Mouse (Mus musculus): ENCODE results near the gene Arhgap23.

Gene Arhgap23

DNA sequence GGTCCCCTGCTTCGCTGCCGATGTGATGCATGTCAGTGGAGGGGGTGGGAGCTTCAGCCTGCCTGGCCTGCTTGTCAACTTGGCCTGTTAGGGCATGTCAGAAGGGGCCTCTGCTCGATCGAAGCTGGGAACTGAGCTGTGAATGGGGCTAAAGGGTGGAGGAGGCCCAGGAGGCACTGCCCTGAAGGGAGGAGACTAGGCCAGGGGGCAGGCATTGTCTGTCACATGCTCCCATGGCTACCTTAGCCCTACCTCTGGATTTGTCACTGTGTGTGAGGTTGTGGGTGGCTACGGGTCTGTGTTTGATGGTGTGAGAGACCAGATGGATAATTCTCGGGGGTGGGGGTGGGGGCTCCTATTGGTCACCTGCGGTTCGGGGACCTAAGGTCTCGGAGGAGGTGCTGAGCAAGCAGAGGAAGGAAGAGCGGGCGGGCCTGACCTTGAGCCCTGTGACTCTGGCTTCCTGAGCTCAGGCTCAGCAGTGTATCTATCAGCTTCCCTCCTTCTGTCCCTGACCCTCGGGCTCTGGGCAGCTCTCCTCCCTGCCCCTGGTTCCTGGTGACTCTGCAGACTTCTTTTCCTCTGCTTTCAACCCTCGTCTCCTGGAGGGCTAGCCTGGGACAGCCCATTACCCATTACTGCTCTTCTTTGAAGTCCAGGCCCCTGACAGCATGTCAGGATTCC is 20.6 kb downstream of the Arhgap23 start:
- DNase-seq: no peak

DNA sequence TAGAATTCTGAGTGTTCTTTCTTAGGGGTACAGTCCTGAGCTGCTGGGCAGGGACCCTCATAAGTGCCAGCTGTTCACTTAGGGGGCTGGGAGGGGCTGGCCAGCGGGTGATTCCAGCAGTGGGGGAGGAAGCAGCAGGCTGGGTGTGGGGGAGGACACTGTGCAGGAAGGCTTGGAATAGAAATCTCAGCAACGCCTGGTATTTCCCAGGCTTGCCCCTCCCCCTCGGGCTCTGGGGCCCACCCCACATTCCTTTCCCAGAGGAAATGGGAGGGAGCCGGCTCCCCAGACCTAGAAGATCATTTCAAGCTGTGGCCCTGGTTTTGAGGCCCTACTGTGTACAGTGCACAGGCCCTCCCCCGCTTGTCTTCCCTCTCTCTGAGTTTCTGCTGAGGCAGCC is 22.4 kb downstream of the Arhgap23 start:
- no peak for DNase-seq

DNA sequence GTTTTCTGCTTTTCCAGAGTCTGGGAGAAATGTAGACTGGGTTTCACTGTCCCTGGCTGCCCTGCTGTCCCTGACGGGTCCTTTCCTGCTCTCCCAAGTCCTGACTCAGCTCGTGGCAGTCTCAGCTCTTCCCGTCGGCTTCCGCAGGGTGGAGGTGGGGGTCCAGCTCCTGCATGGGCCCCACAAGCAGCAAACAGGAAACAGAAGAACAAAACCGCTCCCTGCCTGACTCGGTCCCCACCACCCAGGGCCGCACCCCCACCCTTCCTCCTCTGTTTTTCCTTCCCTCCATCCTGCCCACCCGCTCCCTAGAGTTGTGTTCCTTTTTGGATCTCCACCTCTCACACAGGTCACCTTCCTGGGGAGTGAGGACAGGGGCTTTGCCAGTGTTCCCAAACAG is 23.5 kb downstream of the Arhgap23 start:
- no peak for DNase-seq

- DNase-seq: no peak
These were observed 24.6 kb downstream of the Arhgap23 start for GRCm38 (mm10) chr11:97439935-97440334.

- DNase-seq: no peak
These were observed 25.1 kb downstream of the Arhgap23 start for GRCm38 (mm10) chr11:97440441-97440881.

DNA sequence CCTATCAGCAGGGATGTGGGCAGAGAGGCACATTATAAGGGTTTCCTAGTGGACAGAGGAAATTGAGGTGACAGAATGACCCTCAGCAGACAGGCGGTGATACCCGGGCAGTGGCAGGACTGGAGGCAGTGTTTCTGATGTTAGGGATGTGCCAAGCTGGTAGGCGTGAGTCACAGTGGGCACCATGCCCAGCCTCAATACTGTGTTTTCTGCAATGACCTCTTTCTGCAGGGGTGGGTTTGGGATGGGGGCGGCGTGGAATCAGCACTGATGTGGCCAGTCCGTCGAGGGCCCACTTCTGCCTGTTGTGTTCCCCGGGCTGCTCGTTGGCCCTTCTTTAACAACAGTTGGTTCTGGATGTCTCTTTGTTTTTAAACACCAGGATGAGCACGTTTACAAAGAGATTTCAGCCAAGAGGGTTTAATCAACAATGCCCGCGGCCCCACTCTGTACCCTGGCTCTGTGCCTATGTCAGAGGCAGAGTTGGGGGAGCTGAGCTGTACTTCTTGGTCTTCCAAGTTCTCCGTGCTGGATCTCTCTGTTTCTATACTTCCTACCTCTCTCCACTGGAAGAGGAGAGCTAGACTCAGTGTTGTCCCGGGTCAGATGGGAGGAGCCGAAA is 25.8 kb downstream of the Arhgap23 start:
- peak; percentile 46 for DNase-seq

GRCm38 (mm10) chr11:97441658-97442125 is 26.4 kb downstream of the Arhgap23 start:
- no peak for DNase-seq

- DNase-seq: no peak
These were observed 27.8 kb downstream of the Arhgap23 start for GRCm38 (mm10) chr11:97442891-97443675.

GRCm38 (mm10) chr11:97445596-97445995 is 30.3 kb downstream of the Arhgap23 start:
- no peak for DNase-seq

DNA sequence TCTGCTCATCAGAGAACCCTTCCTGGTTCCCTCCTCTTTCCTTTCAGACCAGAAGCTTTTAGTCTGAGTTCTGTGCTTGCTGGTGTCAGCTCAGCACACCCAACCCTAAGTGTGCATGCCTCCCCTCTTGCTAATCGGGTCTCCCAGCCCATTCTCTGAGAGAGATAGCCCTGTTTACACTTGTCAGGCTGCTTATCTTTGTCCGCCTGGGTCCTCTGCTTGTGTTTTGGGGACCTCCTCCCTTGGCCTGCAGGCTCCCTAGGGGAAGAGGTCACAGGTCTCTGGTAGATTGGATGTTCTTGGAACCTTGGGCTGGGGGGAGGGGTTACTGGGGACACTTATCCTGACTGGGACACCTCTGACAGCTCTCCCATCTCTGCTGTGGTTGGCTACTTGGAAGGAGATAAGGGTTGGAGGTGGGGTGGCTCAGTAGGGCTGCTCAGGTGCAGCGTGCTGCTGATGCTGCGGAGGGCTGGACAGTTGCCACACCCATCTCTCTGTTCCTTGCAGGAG is 30.7 kb downstream of the Arhgap23 start:
- DNase-seq: no peak

DNA sequence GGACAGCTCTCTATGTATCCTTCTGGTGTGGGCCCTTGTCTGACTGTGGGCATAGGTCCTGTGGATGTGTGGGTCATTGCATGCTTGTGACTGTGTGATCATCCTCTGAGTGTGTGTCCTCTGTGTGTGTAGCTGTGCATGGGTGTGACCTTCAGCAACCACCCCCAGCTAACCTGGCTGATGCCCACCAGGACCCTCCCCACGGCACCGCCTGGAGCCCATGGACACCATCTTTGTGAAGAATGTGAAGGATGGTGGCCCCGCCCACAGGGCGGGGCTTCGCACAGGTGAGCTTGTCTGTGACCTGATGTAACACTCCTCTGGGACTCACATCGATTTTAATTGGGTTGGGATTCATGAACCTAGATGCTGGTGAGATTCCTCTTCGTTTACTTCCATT is 32.6 kb downstream of the Arhgap23 start:
- DNase-seq: no peak

DNA sequence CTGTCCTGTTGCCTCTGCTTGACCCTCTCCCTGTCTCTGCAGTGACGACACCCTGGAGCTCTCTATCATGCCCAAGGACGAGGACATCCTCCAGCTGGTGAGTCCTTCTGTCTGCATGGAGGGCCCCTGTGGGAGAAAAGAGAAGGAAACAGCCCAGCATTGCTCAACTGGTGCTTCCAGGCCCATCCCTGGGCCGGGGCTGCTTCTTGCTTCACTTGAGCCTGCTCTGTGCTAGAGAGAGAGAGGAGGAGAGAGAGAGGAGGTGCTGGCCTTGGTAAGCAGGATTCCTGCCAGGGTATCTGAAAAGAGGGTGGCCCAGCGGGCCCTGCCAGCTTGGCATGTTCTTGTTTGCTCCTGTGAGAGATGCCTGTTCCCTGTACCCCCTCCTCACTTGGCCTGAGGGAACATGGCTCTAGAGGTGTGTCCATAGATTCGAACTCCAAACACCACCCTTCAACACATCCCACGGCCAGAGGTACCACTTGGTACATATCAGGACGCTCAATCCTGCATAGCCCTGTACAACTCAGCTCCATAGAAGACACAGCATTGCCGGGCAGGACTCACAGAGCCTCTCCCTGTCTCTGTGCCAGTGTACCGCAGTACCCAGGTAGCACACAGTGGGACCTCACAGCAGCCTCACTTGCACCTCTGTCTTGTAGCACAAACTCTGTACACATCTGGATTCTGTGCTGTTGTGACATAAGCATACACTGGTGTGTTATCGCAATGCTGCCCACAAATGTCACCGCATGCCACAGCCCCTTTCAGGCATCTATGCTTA is 33.5 kb downstream of the Arhgap23 start:
- no peak for DNase-seq

DNA sequence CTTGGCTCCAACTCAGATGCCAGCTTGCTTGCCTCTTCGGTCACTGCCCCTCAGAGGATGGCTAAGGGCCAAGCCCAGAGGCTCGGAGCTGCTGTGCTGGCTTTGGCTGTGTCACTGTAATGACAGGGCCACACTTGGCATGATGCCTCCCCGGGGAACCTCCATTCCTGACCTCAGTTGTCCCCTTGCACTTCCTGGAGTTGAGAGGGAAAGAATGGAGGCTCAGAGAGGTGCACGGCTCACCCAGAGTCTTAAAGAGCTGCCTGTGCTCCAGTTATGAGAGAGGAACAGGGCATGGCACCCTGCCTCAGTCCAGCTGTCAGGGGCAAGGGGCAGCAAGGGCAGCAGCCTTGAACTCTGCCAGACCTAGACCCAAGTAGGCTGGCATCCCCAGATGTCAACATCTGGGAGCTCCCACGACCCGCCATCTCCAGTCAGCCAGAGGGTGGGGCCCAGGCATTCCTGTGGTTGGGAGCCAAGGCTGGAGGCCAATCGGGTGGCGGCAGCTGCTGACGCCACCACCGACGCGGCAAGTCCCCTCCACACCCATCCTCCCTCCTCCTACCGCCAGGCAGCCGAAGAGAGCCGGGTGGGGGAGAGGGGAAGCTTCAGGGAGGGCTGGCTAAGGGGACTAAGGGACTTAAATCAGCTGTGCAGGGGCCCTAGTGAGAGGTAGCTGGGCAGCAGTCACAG is 34.4 kb downstream of the Arhgap23 start:
- peak; percentile 76 for DNase-seq

- no peak for DNase-seq
These were observed 35.1 kb downstream of the Arhgap23 start for GRCm38 (mm10) chr11:97450305-97450922.

DNA sequence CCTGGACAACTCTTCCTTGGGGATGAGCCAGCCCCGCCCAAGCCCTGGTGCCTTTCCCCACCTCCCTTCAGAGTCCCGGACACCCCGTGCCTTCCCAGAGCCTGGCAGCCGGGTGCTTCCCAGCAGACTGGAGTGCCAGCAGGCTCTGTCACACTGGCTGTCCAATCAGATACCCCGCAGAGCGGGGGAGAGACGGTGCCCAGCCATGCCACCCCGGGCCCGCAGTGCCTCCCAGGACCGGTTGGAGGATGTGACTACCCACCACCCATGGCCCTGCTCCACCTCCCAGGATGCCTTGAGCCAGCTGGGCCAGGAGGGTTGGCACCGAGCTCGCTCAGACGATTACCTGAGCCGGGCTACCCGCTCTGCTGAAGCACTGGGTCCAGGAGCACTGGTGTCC is 36.3 kb downstream of the Arhgap23 start:
- no peak for DNase-seq

DNA sequence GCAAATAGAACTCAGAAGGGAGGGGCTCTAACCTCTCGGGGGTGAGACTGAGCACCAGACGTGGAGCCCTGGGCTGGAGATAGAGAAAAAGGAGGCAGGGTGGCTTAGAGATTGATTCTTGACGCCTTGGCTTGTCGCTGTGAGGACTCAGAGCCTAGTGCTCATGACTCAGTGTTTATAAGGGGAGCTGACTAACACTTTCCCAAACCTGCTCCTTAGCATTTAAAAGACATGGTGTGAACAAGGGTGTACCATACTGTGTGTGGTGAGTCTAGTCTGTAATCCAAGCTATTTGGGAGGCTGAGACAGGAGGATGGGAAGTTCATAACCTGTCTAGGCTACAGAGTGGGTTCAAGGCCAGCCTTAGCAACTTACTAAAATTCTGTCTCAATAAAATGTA is 41.8 kb downstream of the Arhgap23 start:
- no peak for DNase-seq

DNA sequence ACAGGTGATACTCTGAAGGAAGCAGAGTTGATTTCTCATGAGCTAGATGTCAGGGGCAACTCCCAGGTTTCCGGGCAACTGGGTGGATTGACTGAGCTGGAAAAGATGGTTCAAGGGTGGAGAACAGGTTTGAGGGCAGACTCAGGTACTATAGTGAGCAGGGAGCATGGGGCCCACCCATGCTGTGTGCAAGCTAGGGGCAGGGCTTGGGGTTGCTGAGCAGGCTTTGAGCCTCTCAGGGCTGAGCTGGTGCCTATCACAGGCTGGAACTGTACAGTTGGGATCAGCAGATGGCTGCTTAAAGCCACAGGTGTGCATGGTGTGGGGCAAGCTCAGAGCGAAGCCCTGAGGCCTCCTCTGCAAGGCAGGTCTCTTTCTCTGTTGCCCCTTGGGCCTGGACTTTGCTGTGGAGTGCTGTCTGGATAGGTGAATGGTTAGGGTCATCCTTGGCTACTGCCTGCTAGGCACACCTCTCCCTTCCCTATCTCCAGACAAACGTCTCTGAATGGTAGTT is 46.0 kb downstream of the Arhgap23 start:
- DNase-seq: no peak

DNA sequence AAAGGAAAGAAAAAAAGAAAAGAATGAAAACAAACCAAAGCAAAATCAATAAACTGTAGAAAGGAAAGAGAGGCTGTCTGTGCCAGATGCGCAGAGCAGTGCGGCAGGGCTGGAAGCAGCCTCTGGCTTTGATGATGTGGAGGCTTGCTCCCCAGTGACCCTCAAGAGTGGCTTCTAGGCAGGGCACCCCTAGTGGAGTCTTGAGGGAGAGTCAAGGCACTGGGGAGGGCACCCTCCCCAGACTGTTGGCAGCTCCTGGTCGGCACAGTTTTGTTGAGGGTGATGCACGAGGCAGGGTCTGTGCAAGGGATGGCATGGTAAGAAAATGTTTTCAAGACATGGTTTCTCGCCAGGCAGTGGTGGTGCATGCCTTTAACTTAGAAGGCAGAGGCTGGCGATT is 47.2 kb downstream of the Arhgap23 start:
- DNase-seq: no peak

GRCm38 (mm10) chr11:97463166-97463565 is 47.8 kb downstream of the Arhgap23 start:
- DNase-seq: no peak

- DNase-seq: no peak
These were observed 48.7 kb downstream of the Arhgap23 start for GRCm38 (mm10) chr11:97463991-97464390.

GRCm38 (mm10) chr11:97465957-97466356 is 50.6 kb downstream of the Arhgap23 start:
- DNase-seq: no peak
